Mouse (Mus musculus) embryonic fibroblast, embryonic 13.5 days (primary cell): ENCODE measurements around the gene Catip.

Experiments
- CTCF ChIP-seq: IDR thresholded peaks from 2 replicates; pipeline ENCODE4 v1.5.1; 2011; ENCODE audit warnings: mild to moderate bottlenecking, control low read depth, low read length, moderate library complexity, borderline replicate concordance; ENCODE audit not compliant: insufficient read depth
- POLR2A ChIP-seq: IDR thresholded peaks from 2 replicates; pipeline ENCODE4 v1.6.1; 2011; ENCODE audit warnings: low read depth, mild to moderate bottlenecking, control low read depth, low read length, moderate library complexity

- TF ChIP-seq CTCF (no peak), POLR2A (no peak)
Observed at GRCm38 (mm10) chr1:74351185-74351769, 10.6 kb upstream of the Catip start.
